ENCODE assay signal across 8 mouse cellular contexts in the genomic region with DNA sequence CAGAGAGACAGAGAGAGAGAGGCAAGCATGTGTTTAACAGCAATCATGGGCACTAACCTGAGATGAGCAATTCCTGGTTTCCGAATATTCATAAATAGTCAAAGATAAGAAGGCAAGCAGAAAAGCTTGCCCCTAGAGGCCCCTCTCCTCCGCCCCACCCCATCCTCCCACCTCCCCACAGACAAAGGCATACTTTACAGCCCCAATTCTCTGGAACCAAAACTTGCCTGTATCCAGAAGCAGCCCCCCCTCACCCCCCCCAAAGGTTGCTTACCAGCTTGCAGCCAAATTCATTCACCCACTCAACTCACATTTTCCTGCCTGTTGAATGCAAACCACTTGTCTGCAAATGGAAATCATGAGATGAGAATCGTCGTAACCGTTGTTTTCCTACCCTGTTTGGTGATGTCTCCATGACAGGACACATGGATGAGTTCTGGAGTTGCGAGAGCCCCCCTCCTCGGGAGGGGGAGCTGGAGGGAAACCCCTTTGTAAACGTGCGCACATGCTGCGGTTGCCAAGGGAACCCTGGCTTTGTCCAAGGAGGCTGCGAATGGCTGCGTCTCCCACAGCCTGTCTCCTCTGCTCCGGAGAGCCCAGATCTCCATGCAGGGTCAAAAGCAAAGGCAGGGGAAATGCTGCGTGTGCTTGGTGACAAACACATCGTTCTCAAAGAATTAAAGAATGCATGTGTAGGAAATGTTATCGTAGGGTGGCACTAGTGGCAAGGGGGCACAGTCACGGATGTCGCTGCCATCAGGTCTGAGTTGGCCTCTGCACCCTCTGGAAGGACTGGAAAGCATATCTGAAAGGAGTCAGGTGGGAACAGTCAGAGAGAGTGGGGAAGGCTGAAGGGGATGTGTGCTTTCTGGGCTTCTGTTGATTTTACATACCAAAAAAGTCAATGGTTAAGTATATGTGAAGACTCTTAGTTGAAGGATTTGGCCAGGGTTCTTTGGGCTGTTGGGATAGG.
DNase-seq lines count a peak whose midpoint lies in the region; ATAC-seq lines count a peak whose summit lies in the region.
"Had no signal": no experiment of that assay in that cellular context is flagged by ENCODE, and none has a peak within 500 bp of the region (broad histone marks: within the 10 kb centered on the region; RNA-seq: fewer than 3 reads in every experiment).

No protein-coding gene starts in this region.

- no peaks in the 10 kb centered on the region for H3K9me3 ChIP-seq in forebrain, embryonic 13.5 days (replicated peaks)
- no peaks in the 10 kb centered on the region for H3K9me3 ChIP-seq in midbrain, embryonic 12.5 days

- peak overlapping the region; percentile 59 for H3K4me2 ChIP-seq in forebrain, embryonic 13.5 days
- peak overlapping the region; percentile 57 for H3K4me2 ChIP-seq in midbrain, embryonic 12.5 days (replicated peaks)
- H3K4me2 ChIP-seq: liver, embryonic 12.5 days had no signal

- peak; percentile 91 for ATAC-seq in forebrain, embryonic 13.5 days
- peak; percentile 95 for ATAC-seq in midbrain, embryonic 12.5 days (ENCODE audit: low FRiP score, low read depth)
- ATAC-seq: liver, embryonic 12.5 days had no signal

- peak overlapping the region; percentile 33 for H3K4me3 ChIP-seq in forebrain, embryonic 13.5 days
- peak overlapping the region; percentile 32 for H3K4me3 ChIP-seq in midbrain, embryonic 12.5 days
- H3K4me3 ChIP-seq: liver, embryonic 12.5 days had no signal

- 14% methylated on average over 18 of the region's 18 CpGs for WGBS in forebrain, embryonic 13.5 days
- WGBS in midbrain, embryonic 12.5 days, result 22% methylated on average over 18 of the region's 18 CpGs

- peaks cover 5% of the 10 kb centered on the region; the same call in 1 of the 2 replicates for H3K27me3 ChIP-seq in forebrain, embryonic 13.5 days
- H3K27me3 ChIP-seq in midbrain, embryonic 12.5 days, result peaks cover 9% of the 10 kb centered on the region
- H3K27me3 ChIP-seq: liver, embryonic 12.5 days had no signal

- H3K4me1 ChIP-seq in forebrain, embryonic 13.5 days, result peaks cover 21% of the 10 kb centered on the region
- H3K4me1 ChIP-seq in midbrain, embryonic 12.5 days, result peaks cover 15% of the 10 kb centered on the region
- H3K4me1 ChIP-seq: liver, embryonic 12.5 days had no signal

- H3K9ac ChIP-seq in forebrain, embryonic 13.5 days, result peak overlapping the region; percentile 38
- H3K9ac ChIP-seq in midbrain, embryonic 12.5 days (replicated peaks), result peak overlapping the region; percentile 20; the same call in 1 of the 2 replicates
- H3K9ac ChIP-seq: liver, embryonic 12.5 days had no signal

- no peaks in the 10 kb centered on the region for H3K36me3 ChIP-seq in forebrain, embryonic 13.5 days (ENCODE audit: poor library complexity, severe bottlenecking)
- no peaks in the 10 kb centered on the region for H3K36me3 ChIP-seq in midbrain, embryonic 12.5 days
- H3K36me3 ChIP-seq: liver, embryonic 12.5 days had no signal

- no peak overlapping the region; the same call in 1 of the 2 replicates for H3K27ac ChIP-seq in forebrain, embryonic 13.5 days
- H3K27ac ChIP-seq in midbrain, embryonic 12.5 days (replicated peaks), result 0 out of 2 replicates have a peak overlapping the region, but pooled peaks have one; percentile 10
- H3K27ac ChIP-seq: liver, embryonic 12.5 days had no signal

- DNase-seq in lung, postnatal 10 days, result peak; percentile 8
- no peak for DNase-seq in lung, postnatal 4 days
- no peak for DNase-seq in testis, postnatal 10 days (ENCODE audit: low spot score)
- DNase-seq in spleen, postnatal 4 days (ENCODE audit: low spot score in 2 of 2), result no peak
- DNase-seq in spleen, adult 18-20 months, result no peak
